Mouse (Mus musculus) kidney, adult 18-20 months (tissue): ENCODE results near the gene Timmdc1.
"Not testable (repeated sequence)": the region's sequence is repeated elsewhere in the genome, so short reads cannot be mapped to it uniquely, and the experiment has no call there.

Experiments
- DNase-seq: peaks from one replicate; pipeline ENCODE4 v3.0.0; 2021

Timmdc1 gene

GRCm38 (mm10) chr16:38493890-38494289 is 28.6 kb downstream of the Timmdc1 start:
- no peak for DNase-seq

DNA sequence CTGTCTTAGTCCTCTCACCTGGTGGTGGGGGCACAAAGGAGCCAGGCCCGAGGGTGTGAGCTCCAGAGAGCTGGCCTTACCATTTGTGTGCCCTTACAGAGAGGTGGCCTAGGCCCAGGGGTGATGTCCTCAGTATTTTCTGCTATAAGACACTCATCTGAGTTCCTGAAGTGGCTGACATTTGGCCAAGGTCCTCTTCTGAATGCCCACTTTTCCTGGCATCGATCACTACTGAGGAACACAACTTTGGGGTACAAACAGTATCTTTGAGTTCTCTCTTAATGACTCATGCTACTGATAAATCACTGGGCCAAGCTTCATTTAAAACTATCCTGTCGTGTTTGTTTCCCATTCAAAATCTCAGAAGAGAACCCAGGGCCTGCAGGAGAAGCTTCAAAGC is 29.9 kb downstream of the Timmdc1 start:
- DNase-seq = no peak

GRCm38 (mm10) chr16:38483582-38484309 is 38.7 kb downstream of the Timmdc1 start:
- DNase-seq = peak; percentile 10

DNA sequence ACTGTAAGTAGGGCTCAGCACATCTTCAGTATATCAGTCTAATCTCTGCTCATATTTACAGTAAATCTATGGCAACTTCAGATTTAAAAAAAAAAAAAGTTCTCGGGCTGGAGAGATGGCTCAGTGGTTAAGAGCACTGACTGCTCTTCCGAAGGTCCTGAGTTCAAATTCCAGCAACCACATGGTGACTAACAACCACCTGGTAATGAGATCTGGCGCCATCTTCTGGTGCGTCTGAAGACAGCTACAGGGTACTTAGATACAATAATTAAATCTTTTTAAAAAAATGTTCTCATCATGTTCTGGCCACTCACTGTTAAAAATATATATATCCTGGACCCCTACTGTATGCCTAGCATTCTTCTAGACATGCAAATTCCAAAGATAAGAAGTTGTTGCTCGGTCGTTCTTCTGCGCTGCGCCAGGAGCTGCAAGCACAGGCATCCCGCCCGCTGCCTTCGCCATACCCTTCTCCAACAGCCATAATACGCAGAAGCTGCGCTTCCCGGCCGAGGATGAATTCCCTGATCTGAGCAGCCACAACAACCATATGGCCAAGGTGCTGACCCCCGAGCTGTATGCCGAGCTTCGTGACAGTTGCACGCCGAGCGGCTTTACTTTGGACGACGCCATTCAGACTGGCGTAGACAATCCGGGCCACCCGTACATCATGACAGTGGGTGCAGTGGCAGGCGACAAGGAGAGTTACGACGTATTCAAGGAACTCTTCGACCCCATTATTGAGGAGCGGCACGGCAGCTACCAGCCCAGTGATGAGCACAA is 39.5 kb downstream of the Timmdc1 start:
- DNase-seq = peak; percentile 25

- no peak for DNase-seq
These were observed 41.1 kb downstream of the Timmdc1 start for GRCm38 (mm10) chr16:38481327-38481726.

DNA sequence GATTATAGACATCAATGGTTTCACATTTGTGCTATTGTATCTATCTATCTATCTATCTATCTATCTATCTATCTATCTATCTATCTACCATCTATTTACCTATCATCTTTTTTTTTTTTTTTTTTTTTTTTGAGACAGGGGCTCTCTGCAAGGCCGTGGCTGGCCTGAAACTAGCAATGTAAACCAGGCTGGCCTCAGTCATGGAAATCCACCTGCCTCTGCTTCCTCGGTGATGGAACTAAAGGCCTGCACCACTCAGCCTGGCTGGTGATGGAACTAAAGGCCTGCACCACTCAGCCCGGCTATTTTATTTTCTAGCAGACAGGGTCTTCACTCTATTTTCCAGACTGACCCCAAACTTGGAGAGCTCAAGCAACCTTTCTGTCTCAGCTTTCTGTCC is 44.2 kb downstream of the Timmdc1 start:
- DNase-seq = no peak

- not testable (repeated sequence) for DNase-seq
These were observed 45.2 kb downstream of the Timmdc1 start for GRCm38 (mm10) chr16:38477241-38477608.

DNA sequence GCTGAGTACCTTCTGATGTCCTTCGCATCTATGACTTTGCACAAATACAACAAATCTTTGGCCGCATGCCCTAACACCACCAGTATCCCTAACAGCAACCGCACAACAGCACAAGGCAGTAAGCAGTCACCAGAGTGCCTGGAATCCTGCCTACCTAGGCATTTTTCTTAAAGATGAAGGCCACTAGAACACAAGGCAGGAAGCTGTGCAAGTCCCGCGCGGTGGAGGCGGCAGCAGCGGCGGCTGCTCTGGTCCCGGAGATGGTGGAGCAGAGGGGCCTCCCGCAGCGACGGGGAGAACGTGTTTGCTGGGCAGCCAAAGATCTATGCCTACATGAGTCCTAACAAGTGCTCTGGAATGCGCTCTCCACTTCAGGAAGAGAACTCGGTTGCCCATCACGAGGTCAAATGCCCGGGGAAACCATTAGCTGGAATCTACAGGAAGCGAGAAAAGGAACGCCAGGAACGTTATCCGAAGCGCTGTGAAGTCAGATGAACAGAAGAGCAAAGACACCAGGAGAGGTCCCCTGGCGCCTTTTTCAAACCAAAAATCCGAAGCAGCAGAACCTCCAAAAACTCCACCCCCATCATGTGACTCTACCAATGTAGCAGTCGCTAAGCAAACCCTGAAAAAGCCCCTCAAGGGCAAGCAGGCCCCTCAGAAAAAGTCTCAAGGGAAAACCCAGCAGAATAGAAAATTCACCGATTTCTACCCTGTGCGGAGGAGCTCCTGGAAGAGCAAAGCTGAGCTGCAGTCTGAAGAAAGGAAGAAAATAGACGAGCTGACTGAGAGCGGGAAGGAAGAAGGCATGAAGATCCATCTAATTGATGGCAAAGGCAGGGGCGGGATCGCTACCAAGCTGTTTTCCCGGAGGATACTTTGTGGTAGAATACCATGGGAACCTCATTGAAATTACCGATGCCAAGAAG is 45.9 kb downstream of the Timmdc1 start:
- DNase-seq = peak; percentile 49

DNA sequence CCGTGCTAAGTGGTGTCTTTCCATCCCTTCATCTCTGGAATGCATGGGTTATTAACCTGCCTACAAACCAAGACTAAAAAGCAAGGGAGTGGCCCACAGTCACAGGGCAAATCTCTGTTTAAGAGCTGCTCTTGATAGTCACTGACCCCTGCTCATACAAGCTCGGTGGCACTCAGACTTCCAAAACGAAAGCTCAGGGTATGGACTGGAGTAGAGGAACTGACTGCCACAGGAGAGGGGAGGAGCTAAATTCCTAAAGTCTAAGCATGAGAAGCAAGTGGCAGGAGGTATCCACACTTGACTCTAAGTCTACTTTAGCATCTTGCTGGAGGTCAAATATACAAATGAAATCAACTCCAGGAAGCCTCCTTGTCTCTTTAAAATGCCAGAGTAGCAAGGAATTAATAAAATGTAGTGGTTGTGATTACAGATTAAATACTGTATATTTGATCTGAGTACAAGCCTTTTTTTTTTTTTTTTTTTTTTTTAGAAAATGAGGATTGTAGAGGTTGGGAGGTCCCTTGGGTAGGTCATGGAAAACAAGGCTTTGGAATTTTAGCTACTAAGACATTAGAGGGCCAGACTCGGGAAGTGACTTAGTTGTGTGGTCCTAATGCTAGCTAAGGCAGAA is 46.7 kb downstream of the Timmdc1 start:
- DNase-seq = no peak

- DNase-seq = no peak
These were observed 47.7 kb downstream of the Timmdc1 start for GRCm38 (mm10) chr16:38474677-38475286.

DNA sequence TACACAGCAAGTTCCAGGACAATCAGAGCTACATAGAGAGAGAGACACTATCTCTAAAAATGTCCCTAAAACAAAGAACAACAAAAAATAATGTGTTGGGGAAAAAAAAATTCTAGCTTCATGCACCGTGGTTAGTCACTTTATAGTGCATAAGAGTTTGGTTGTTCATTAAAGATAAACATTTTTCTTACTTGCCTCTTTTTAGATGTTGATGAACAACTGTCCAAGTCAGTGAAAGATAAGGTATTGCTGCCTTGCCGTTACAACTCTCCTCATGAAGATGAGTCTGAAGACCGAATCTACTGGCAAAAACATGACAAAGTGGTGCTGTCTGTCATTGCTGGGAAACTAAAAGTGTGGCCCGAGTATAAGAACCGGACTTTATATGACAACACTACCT is 48.8 kb downstream of the Timmdc1 start:
- no peak for DNase-seq

- no peak for DNase-seq
These were observed 50.0 kb downstream of the Timmdc1 start for GRCm38 (mm10) chr16:38472507-38472873.

- no peak for DNase-seq
These were observed 50.6 kb downstream of the Timmdc1 start for GRCm38 (mm10) chr16:38471697-38472506.

DNA sequence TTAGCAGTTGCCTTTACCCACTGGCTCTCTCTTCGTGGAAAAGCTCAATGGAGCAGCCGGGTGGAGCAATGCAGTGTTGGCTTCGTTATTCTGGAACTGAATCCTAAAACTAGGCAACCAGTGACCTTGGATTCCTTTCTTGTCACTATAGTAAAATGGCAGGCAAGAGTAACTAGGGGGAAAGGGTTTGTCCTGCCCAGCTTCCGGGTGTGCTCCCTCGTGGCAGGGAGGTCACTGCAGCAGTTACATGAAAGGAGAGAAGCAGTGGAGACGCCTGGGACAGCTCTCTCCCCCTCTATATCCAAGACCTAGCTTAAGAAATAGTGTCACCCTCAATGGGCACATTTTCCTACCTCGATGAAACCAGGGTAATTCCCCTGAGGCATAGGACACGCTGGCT is 53.0 kb downstream of the Timmdc1 start:
- DNase-seq = no peak

- peak; percentile 8 for DNase-seq
These were observed 53.8 kb downstream of the Timmdc1 start for GRCm38 (mm10) chr16:38468706-38469018.

DNA sequence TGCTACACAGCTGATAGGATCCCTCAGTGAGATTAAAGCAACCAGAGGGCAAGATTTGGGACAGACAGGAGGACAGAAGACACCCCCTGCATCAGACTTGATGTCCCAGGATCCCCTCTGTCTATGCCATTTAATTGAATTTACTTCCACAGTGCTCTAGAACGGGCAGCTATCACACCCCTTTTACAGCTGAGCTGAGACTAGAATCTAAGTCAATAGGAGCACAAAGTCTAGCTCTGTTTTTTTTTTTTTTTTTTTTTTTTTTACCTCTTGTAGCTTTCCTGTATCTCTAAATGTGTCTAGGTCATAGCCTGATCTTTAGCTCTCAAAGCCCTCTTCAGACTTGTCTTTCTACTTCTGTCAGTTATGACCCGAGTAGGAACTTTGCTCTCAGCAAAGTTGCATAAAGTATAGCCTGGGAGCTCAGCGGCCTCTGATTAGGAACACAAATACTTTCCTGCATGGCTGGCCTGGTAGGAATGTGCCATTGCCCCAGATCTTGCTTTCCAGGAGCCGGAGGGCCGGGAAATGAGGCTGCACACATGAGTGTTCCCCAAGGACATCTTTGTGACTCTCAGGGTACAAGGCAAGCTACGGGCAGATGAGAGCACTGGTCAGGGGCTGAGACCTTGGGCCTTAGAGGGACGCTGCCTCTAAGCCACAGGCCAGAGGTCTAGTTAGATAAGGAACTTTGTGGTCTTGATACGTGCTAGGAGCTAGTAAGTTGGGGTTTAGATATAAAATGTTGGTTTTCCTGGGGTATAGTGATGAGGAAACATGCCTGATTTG is 54.4 kb downstream of the Timmdc1 start:
- DNase-seq = peak; percentile 7

DNA sequence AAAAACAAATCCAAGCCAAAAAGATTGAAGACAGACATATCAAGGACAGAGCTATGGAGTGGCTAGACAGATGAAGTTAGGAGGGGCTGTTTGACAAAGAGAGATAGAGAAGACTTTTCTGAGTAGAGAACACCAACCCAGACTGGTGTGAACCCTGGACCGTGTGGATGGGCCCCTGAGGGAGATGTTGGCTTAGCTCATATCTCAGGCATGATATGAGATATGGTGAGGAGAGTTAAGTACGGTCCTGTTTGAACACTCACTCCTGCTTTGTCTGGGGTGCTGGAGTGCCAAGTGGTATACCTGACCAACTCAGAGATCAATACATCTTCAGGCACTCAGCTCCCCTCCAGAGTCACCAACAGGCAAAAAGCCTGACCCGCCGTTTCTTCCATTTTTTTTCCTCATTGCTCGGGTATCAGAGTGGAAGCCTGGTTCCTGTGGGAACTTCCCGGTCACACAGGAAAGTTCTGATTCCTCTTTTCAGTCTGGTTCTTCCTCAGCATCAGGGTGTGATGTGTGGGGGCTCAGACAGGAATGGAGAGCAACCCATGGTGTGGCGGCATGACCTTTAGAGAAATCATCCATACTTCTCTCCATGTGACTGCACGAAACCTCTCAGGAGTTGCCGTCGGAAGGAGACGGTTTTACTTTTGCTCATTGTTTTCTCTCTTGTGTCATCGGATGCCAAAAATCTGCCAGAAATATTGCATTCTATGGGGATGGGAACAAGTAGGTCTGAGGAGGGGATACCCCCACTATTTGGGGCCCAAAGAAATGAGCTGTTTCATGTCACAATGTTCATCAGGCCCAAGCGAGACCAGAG is 55.2 kb downstream of the Timmdc1 start:
- DNase-seq = no peak

DNA sequence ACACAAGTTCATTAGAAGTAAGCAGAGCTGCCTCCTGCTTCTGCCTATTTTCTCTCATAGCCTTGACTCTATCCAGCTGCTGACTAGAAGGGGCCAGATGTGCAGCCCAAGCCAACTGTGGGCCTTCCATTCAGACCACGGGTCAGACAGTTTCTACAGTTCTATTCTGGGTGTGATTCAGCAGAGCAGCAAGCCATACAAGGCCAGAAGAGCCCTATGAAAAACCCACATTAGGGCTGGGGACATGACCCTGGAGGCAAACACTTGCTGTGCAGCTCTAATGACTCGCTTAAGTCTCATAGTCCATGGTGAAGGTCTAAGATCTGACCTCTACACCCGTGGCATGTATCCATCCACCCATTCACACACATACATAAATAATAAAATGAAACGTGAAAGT is 56.4 kb downstream of the Timmdc1 start:
- DNase-seq = no peak

- no peak for DNase-seq
These were observed 59.2 kb downstream of the Timmdc1 start for GRCm38 (mm10) chr16:38463305-38463704.

GRCm38 (mm10) chr16:38462161-38462560 is 60.3 kb downstream of the Timmdc1 start:
- no peak for DNase-seq
